Mouse (Mus musculus) embryo, embryonic 11.5 days (tissue): ENCODE measurements around the gene Pou6f2.

Experiments used
- DNase-seq: peaks from one replicate; pipeline ENCODE4 v3.0.0-alpha.2; 2012; ENCODE audit warnings: low read depth, low spot score

Gene Pou6f2

GRCm38 (mm10) chr13:18218566-18219234 is 178.8 kb downstream of the Pou6f2 start:
- DNase-seq = peak; percentile 24

DNA sequence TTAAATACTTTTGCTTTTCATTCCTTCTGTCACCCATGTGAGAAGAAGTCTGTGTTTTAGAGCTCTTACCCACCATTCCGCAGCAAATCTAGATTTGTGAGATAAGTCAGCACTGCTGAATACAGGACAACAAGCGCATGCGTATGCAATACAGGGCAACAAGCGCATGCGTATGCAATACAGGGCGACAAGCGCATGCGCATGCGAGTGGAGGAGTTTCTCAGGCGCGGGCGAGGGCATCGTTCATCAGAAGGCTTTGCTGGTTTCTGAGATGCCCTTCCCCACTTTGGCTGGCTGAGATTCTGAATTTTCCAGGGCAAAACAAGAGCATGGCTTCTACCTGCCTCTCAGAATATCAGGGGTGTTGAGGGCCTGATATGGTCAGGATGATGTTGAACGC is 186.2 kb downstream of the Pou6f2 start:
- DNase-seq = no peak

DNA sequence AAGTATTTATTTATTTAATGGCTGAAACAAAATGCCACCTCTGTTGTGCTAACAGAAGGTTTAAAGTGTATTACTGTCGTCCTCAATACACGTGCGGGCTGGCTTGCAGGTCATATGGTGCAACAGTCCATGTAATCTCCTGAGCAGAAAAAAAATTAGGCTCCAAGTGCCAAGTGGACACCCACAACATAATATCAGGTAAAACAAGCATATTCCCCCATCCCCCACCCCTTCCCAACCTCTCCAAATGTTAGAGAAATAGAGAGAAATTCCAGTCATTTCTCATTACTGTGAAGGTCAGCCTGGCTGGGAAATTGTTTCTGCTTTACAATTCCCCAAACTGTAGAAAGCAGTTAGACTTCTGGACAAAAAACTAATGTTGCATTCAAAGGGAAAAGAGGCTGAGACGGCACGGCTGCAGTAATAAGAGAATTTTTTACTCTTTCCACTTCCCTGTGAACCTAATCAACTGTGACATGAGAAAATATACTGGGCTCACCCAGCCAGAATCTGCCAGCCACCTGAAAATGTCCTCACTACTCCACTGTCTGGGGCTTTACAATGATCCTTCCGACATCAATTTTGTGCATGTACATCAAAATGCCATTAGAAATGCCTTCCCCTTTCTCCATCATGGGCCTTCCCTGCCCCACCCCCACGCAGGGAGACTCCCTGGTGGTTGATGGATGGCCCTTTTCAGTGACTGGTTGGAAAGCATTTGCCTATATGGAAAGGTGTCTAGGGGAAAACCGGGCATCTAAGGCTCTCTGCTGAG is 192.8 kb downstream of the Pou6f2 start:
- peak; percentile 29 for DNase-seq

DNA sequence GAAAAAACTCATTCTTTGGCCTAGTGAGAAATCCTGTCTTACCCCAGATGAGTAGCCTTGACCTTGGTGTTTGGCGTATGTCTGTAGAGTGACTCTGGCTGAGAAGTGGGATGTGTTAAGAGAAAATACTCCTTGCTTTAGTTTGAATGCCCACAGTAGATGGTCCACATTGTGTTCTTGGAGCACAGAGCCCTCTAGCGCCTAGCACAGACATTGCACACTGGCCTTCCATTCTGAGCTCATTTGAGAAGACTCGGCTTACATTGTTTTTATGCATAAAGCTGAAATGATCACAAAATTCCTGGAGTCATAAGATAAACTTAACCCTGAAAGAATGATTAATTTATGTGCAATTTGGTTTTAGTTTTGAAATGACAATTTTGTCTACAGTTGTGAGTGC is 223.5 kb downstream of the Pou6f2 start:
- peak; percentile 8 for DNase-seq

- DNase-seq = no peak
These were observed 224.5 kb downstream of the Pou6f2 start for GRCm38 (mm10) chr13:18173021-18173420.

GRCm38 (mm10) chr13:18172334-18172733 is 225.2 kb downstream of the Pou6f2 start:
- no peak for DNase-seq

DNA sequence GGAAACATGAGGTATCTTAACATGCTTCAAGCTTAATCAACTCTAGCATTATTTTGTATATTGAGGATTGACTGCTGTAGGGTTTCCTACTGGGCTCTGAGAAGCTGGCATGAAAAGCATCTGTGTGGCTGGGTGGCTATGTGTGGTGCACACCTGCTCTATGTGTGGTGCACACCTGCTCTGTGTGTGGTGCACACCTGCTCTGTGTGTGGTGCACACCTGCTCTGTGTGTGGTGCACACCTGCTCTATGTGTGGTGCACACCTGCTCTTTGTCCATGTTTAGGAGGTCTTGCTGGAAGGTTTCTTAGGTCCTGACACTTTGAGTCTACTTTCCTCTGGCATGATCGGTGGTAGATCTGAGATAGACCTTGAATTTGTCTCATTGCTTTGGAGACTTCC is 233.3 kb downstream of the Pou6f2 start:
- DNase-seq = no peak

GRCm38 (mm10) chr13:18160566-18160965 is 236.9 kb downstream of the Pou6f2 start:
- DNase-seq = no peak

DNA sequence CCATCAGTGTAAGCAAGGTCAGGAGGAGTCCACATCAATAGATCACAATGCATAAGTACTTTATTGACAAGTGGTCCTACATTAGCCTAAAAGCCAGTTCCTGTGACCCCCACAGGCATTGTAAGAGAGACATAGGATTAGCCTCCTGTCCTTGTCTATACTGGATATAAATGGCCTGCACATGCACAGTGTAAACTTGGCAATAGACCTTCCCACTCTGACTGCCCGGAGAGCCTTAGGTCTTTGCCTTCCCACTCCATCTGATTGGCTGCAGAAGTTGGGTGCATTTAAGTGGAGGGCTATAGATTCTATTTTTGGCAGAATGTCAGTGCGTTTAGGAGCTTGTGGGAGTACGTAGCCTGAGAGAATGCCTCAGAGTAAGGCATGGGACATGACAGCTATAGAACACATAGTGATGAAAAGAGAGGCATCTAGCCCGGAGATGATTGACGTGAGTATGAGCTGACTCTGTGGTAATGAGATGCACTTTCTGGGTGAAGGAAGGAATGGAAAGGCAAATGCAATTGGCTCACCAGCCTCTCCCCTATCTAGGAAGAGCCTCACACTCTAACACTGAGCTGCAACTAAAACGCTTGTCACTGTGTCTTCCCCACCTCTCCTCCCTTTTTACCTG is 243.4 kb downstream of the Pou6f2 start:
- DNase-seq = no peak

- DNase-seq = no peak
These were observed 263.8 kb downstream of the Pou6f2 start for GRCm38 (mm10) chr13:18133646-18134045.

DNA sequence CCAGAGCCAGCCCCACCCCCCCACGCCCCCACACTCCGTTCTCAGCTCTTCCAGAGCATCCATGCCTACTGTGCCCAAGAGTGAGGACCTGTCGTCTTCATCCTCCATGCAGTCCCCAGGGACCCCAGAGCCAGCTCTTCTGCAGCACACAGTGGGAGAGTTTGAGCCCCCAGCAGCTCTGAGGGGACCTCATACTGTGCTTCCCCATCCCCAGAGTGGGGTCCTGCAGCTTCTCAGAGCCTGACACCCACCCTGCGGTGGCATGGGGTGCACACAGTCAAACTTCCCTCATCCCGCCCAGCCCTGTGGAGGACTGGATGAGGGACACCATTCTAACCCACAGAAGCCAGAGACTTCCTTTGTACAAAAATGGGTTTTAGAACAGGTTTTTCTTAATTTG is 264.3 kb downstream of the Pou6f2 start:
- DNase-seq = no peak

DNA sequence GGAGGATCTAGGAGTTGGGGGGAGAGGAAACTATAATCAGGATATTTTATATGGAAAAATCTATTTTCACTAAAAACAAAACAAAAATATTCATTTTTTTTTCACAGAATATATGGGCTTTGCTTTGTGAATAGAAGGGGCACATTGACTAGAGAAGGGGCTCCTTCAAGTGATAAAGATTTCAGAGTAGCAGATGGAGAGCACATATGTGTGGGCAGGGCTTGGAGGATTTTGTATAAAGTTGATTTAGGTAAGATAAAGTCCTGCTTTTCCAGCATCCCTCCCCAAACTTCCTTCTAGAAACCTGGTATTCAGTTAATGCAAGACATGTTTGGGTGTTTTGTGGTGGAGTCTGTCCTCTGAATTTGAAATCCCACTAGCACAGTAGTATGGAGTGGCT is 266.2 kb downstream of the Pou6f2 start:
- no peak for DNase-seq

GRCm38 (mm10) chr13:18129697-18130096 is 267.8 kb downstream of the Pou6f2 start:
- no peak for DNase-seq

- no peak for DNase-seq
These were observed 268.7 kb downstream of the Pou6f2 start for GRCm38 (mm10) chr13:18128826-18129225.

DNA sequence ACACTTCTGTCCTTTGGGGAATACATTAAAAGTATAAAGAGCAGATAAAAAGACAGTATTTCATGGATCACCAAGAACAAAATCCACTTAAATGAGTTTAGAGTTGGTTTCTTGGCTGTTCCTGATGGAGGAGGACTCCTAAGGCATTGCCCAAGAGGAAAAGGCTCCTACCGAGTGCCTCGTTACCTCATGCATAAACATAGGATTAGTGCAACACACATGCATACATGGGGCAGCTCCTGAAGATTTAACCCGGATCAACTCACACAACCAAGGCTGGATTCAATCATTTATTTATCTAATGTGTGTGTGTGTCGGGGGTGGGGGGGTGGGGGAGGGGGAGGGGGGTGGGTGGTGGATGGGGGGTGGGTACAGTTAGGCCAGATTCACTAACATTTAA is 269.4 kb downstream of the Pou6f2 start:
- no peak for DNase-seq

DNA sequence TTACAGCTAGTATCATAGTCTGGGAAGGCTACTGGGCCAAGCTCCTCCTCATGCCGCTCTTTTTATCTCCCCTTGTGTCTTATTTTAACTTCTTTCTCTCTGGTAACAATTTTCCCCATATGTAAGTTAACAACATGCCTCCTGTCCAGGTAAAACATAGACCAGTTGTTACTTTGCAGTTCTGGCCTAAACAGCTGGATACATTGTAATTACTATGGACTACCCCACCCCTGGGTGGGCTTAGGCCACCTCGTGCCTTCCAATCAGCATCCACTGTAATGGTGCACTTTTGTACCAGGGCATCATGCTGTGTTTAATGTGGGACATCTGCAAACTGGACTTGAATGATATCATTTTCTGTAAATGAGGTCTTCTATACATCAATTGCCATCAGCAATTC is 271.4 kb downstream of the Pou6f2 start:
- no peak for DNase-seq

DNA sequence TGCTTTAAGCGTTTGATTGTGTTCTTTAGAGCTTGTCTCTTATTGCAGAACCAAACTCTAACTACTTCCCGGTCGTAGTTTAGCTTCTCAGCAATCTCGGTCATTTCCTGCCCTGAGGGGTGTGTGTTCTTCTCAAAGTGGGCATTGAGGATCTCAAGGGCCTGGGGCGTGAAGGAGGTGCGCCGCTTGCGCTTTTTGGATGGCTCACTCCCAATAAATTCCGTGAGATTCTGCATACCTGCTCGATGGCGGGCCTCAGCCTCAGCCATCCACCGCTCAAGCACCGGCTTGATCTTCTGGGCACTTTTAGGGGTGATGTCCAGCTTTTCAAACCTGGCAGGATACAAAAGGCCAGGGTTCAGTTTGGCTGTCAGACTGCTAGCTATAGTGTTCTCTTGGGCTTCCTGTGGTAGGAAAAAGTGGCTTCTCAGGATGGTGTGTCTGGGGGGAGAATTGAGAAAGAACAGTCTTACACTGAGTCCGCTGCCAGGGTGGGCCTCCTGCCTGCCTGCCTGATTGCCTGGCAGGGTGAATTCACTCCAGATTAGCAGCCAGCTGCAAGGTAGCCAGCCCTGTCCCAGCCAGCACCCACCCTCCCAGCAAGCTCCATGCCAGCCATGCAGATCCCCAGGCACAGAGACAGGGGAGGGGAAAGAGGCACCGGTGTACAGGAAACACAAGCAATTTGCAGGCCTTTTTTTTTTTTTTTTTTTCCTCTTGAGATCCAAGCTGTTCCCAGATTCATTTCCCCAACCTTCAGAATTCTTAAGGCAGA is 272.1 kb downstream of the Pou6f2 start:
- no peak for DNase-seq

DNA sequence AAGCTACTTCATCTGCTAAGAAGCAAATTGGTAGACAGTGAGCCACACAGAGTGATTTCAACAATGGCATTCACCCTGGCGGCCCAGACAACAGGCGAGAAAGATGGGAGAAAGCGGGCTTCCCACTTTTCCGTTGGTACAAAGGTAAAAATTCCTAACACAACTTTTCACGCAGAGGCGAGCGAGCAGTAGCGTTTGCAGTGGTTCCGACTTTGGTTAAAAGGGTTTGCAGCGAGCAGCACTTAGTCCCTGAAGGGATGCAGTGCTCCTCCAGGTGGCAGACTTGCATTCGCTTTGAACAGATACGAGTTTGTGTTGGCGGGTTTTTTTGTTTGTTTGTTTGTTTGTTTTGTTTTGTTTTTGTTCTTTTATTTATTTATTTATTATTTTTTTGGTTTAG is 273.1 kb downstream of the Pou6f2 start:
- DNase-seq = peak; percentile 20

GRCm38 (mm10) chr13:18120406-18120805 is 277.1 kb downstream of the Pou6f2 start:
- DNase-seq = no peak

DNA sequence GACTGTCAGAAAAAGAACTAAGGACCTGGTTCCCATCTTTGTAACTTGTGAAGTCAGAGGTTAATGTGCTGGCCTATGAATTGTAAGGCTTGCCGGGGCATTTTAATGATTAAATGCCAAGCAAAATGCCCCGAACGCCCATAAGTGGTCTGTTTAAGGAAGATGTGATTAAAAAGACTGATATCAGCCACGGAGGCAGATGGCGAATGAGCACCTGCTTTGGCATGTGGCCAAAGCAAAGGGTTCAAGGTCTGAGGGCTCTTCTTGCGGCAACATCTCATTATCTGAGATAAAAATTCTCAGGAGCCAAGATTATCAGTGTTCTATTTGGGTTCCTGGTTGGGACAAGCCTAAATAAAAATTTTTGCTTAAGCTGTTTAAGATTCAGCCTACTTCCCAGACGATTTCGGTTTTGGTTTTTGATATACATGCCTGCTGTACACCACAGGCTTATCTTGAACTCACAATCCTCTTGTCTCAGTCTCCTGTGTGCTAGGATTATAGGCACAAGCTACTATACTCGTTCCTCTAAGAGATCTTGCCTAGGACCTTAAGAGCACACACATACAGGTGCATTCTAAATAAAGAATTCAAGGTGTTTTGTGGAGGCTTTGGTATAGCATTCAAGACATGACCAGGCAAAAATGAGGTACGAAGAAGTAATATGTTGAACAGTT is 315.9 kb downstream of the Pou6f2 start:
- no peak for DNase-seq
